Mouse (Mus musculus) G1E (cell line): ENCODE measurements at regions not wholly inside any gene's neighbourhood (a gene's known extent, or its start where the extent isn't known, plus 50 kb on each side); places are given as distances from the start of the nearest gene placed in this dataset.

Experiments
- CTCF ChIP-seq: IDR thresholded peaks from 2 replicates; pipeline ENCODE4 v1.5.1; 2012; ENCODE audit warnings: low read depth, low read length, inconsistent platforms, mixed read lengths
- GATA1 ChIP-seq: IDR thresholded peaks from 2 replicates; pipeline ENCODE4 v1.6.1; 2012; ENCODE audit warnings: borderline replicate concordance, low read length, inconsistent platforms, mixed read lengths
- TAL1 ChIP-seq: conservative IDR thresholded peaks from 2 replicates; pipeline ENCODE4 v1.6.1; 2012; ENCODE audit warnings: low read depth, low read length, inconsistent platforms, mixed read lengths

- TF ChIP-seq CTCF (no peak), TAL1 (no peak), GATA1 (no peak)
Measured at GRCm38 (mm10) chr1:30594036-30594435, 279.7 kb downstream of the Phf3 start.
